Mouse (Mus musculus): Measurements from ENCODE around the gene Vps26a.

GRCm38 (mm10) chr10:62471105-62471504, 15.5 kb downstream of the Vps26a start:
- TF ChIP-seq POLR2A (IDR thresholded peaks at IDR 0.05; ENCODE audit: insufficient read length, low read depth) (no peak), TCF12 (IDR thresholded peaks at IDR 0.05; ENCODE audit: insufficient read depth, poor library complexity, severe bottlenecking) (no peak), SRF (IDR thresholded peaks at IDR 0.05; ENCODE audit: control insufficient read depth, insufficient read length, low read depth) (no peak), MYOG (IDR thresholded peaks at IDR 0.05; ENCODE audit: control insufficient read depth in 1 of 3, insufficient read depth in 1 of 3, insufficient read length in 2 of 3, low read depth in 2 of 3) (no peak), REST (IDR thresholded peaks at IDR 0.05; ENCODE audit: insufficient read depth, insufficient read length) (no peak), CEBPB (IDR thresholded peaks at IDR 0.05; ENCODE audit: insufficient read depth, poor library complexity, severe bottlenecking) (no peak), MAX (IDR thresholded peaks at IDR 0.05; ENCODE audit: low read depth) (no peak)
